Mouse (Mus musculus) brain, embryonic 14.5 days (tissue): ENCODE measurements at regions not wholly inside any gene's neighbourhood (a gene's known extent, or its start where the extent isn't known, plus 50 kb on each side); places are given as distances from the start of the nearest gene placed in this dataset.

Source experiments
- CTCF ChIP-seq: fragments of 200-500 bp; IDR thresholded peaks from 2 replicates; pipeline ENCODE4 v1.5.1; 2012; ENCODE audit warnings: inconsistent platforms, mild to moderate bottlenecking, moderate library complexity, borderline replicate concordance; ENCODE audit not compliant: insufficient read depth, insufficient read length; ENCODE audit errors: extremely low read depth
- POLR2A ChIP-seq: fragments of 200-500 bp; IDR thresholded peaks from 2 replicates; pipeline ENCODE4 v1.6.1; 2012; ENCODE audit warnings: mild to moderate bottlenecking, inconsistent platforms, borderline replicate concordance; ENCODE audit not compliant: poor library complexity, insufficient read depth, insufficient read length, severe bottlenecking; ENCODE audit errors: extremely low read depth

- no peak for TF ChIP-seq POLR2A
- no peak for TF ChIP-seq CTCF
Measured at GRCm38 (mm10) chr2:80855214-80855613, 238.2 kb downstream of the Nup35 start.
